Mouse (Mus musculus) ES-CJ7 (cell line): ENCODE measurements at regions not wholly inside any gene's neighbourhood (a gene's known extent, or its start where the extent isn't known, plus 50 kb on each side); places are given as distances from the start of the nearest gene placed in this dataset.

Experiments
- DNase-seq: peaks from one replicate; pipeline ENCODE4 v3.0.0; 2011; ENCODE audit warnings: low read depth, low spot score

- no peak for DNase-seq
These were observed 55.8 kb downstream of the Mid1ip1 start for GRCm38 (mm10) chrX:10770575-10770974.

- no peak for DNase-seq
These were observed 61.1 kb downstream of the Mid1ip1 start for GRCm38 (mm10) chrX:10775714-10776515.

GRCm38 (mm10) chrX:10776516-10776818, 61.7 kb downstream of the Mid1ip1 start:
- DNase-seq, result no peak

GRCm38 (mm10) chrX:10778014-10778413, 63.2 kb downstream of the Mid1ip1 start:
- no peak for DNase-seq

- no peak for DNase-seq
These were observed 71.5 kb downstream of the Mid1ip1 start for GRCm38 (mm10) chrX:10786359-10786758.

GRCm38 (mm10) chrX:10787057-10787456, 72.2 kb downstream of the Mid1ip1 start:
- peak; percentile 23 for DNase-seq

- no peak for DNase-seq
These were observed 105.6 kb downstream of the Mid1ip1 start for GRCm38 (mm10) chrX:10820313-10820920.

- DNase-seq, result no peak
These were observed 118.9 kb downstream of the Mid1ip1 start for GRCm38 (mm10) chrX:10833681-10834080.

- DNase-seq, result no peak
These were observed 142.3 kb downstream of the Mid1ip1 start for GRCm38 (mm10) chrX:10857089-10857488.

GRCm38 (mm10) chrX:10857668-10858067, 142.9 kb downstream of the Mid1ip1 start:
- DNase-seq, result no peak

GRCm38 (mm10) chrX:10871613-10872012, 156.8 kb downstream of the Mid1ip1 start:
- no peak for DNase-seq

- DNase-seq, result no peak
These were observed 163.0 kb downstream of the Mid1ip1 start for GRCm38 (mm10) chrX:10877856-10878255.

- no peak for DNase-seq
These were observed 164.1 kb downstream of the Mid1ip1 start for GRCm38 (mm10) chrX:10878922-10879321.

GRCm38 (mm10) chrX:10883729-10884464, 169.1 kb downstream of the Mid1ip1 start:
- DNase-seq, result no peak

- DNase-seq, result no peak
These were observed 178.0 kb downstream of the Mid1ip1 start for GRCm38 (mm10) chrX:10892815-10893214.

- DNase-seq, result no peak
These were observed 181.6 kb downstream of the Mid1ip1 start for GRCm38 (mm10) chrX:10896193-10896955.

- DNase-seq, result no peak
These were observed 187.9 kb downstream of the Mid1ip1 start for GRCm38 (mm10) chrX:10902686-10903085.

- DNase-seq, result no peak
These were observed 189.3 kb downstream of the Mid1ip1 start for GRCm38 (mm10) chrX:10904072-10904471.

- no peak for DNase-seq
These were observed 190.1 kb downstream of the Mid1ip1 start for GRCm38 (mm10) chrX:10904889-10905288.

GRCm38 (mm10) chrX:10911127-10912061, 196.6 kb downstream of the Mid1ip1 start:
- DNase-seq, result no peak
